In genomic region chr10:79658829-79659228, GRCm38 (mm10) we compare ENCODE assay signal across 13 mouse cellular contexts. TPM values are rescaled to one million over a fixed set of nuclear protein-coding genes. Genes with fewer than 3 reads are reported as not detected.
DNase-seq lines count a peak whose midpoint lies in the region; ATAC-seq and TF ChIP-seq lines count a peak whose summit lies in the region.
"Had no signal": no experiment of that assay in that cellular context is flagged by ENCODE, and none has a peak within 500 bp of the region (broad histone marks: within the 10 kb centered on the region; RNA-seq: fewer than 3 reads in every experiment).

No protein-coding gene starts in this region.

- peak; percentile 11; the same call in 1 of the 2 replicates for TF ChIP-seq CTCF in left cerebral cortex, adult 2 months (IDR thresholded peaks at IDR 0.05)
- peak; percentile 48 for TF ChIP-seq CTCF in E14TG2a.4 (conservative IDR thresholded peaks at IDR 0.05; ENCODE audit: low read length)

- 11% methylated on average over 4 of the region's 4 CpGs for WGBS in liver, embryonic 15.5 days (ENCODE audit: insufficient replicate concordance)

- peaks cover 16% of the 10 kb centered on the region; the same call in 1 of the 2 replicates for H3K27me3 ChIP-seq in E14TG2a.4 (ENCODE audit: insufficient read depth, low read length)
- peaks cover 20% of the 10 kb centered on the region; the same call in 1 of the 2 replicates for H3K27me3 ChIP-seq in liver, embryonic 15.5 days
- H3K27me3 ChIP-seq: hindbrain, embryonic 15.5 days had no signal

- H3K4me2 ChIP-seq in liver, embryonic 15.5 days: no peak overlapping the region
- H3K4me2 ChIP-seq: hindbrain, embryonic 15.5 days; limb, embryonic 12.5 days had no signal

- H3K9me3 ChIP-seq in E14TG2a.4 (ENCODE audit: low read length): no peaks in the 10 kb centered on the region
- no peaks in the 10 kb centered on the region for H3K9me3 ChIP-seq in liver, embryonic 15.5 days (replicated peaks)
- H3K9me3 ChIP-seq: hindbrain, embryonic 15.5 days; limb, embryonic 12.5 days had no signal

- no peak overlapping the region for H3K4me3 ChIP-seq in left cerebral cortex, adult 2 months
- H3K4me3 ChIP-seq in E14TG2a.4 (replicated peaks; ENCODE audit: low read length): no peak overlapping the region
- H3K4me3 ChIP-seq in liver, embryonic 15.5 days (replicated peaks): no peak overlapping the region
- H3K4me3 ChIP-seq: hindbrain, embryonic 15.5 days; limb, embryonic 12.5 days; myocyte had no signal

- no peak overlapping the region for H3K27ac ChIP-seq in left cerebral cortex, adult 2 months
- no peak overlapping the region for H3K27ac ChIP-seq in liver, embryonic 15.5 days (replicated peaks)
- H3K27ac ChIP-seq: hindbrain, embryonic 15.5 days; limb, embryonic 12.5 days had no signal

- no peak overlapping the region for H3K9ac ChIP-seq in liver, embryonic 15.5 days
- H3K9ac ChIP-seq: hindbrain, embryonic 15.5 days; limb, embryonic 12.5 days had no signal

- peak; percentile 35; the same call in 1 of the 2 replicates for ATAC-seq in liver, embryonic 15.5 days (ENCODE audit: insufficient read depth)

- intact Hi-C loops in left cerebral cortex, adult 2 months (cut with DNase I): no loop called here
- intact Hi-C loops in left cerebral cortex, postnatal 4 days (cut with DNase I): no loop called here

- peaks cover 40% of the 10 kb centered on the region for H3K4me1 ChIP-seq in E14TG2a.4 (replicated peaks; ENCODE audit: low read depth, low read length)
- H3K4me1 ChIP-seq in liver, embryonic 15.5 days (replicated peaks): peaks cover 6% of the 10 kb centered on the region; the same call in 1 of the 2 replicates

- no peak for DNase-seq in left cerebral cortex, adult 2 months (ENCODE audit: extremely low spot score in 1 of 2, low spot score in 2 of 2)
- no peak for DNase-seq in left cerebral cortex, postnatal 4 days
- peak; percentile 71 for DNase-seq in ZHBTc4 (ENCODE audit: low read depth, low spot score)
- DNase-seq in cerebellum, adult 9-10 months: no peak
- DNase-seq in adrenal gland, postnatal 10 days: no peak
- DNase-seq in right cerebral cortex, adult 2 months (ENCODE audit: low spot score in 2 of 2): no peak
- DNase-seq: cerebellum, postnatal 25 days had no signal

- H3K36me3 ChIP-seq in E14TG2a.4 (ENCODE audit: insufficient read depth, low read length): no peaks in the 10 kb centered on the region
- H3K36me3 ChIP-seq in liver, embryonic 15.5 days (replicated peaks): no peaks in the 10 kb centered on the region
- H3K36me3 ChIP-seq: hindbrain, embryonic 15.5 days; limb, embryonic 12.5 days had no signal

RNA-seq across cellular contexts. Expression of gene Madcam1, which starts 5.5 kb away (rescaled TPM):
- total RNA-seq in left cerebral cortex, adult 2 months (2021): not detected
- total RNA-seq in left cerebral cortex, postnatal 4 days (2021): under 1 TPM; 0.72 to 0.84 TPM
- polyA plus RNA-seq in liver, embryonic 15.5 days (2015; fragmentation: Nextera tagmentation; extraction: Ambion mirVana): 0.26 TPM in 1 of 2 replicates, not detected in the other
- 1 to 10 TPM; 3.1 to 4.0 TPM for total RNA-seq in adrenal gland, postnatal 10 days (2021)
- polyA plus RNA-seq: myocyte had no signal

RNA-seq across cellular contexts. Expression of gene Tpgs1, which starts 10.3 kb away (rescaled TPM):
- 10 to 100 TPM; 79.3 to 80.6 TPM for total RNA-seq in left cerebral cortex, adult 2 months (2021)
- 10 to 100 TPM; 57.0 to 59.9 TPM for total RNA-seq in left cerebral cortex, postnatal 4 days (2021)
- polyA plus RNA-seq in liver, embryonic 15.5 days (2015; fragmentation: Nextera tagmentation; extraction: Ambion mirVana): 21.4 and 23.1 TPM in 2 replicates
- total RNA-seq in adrenal gland, postnatal 10 days (2021): 10 to 100 TPM; 26.2 to 27.0 TPM

RNA-seq across cellular contexts. Expression of gene Odf3l2, which starts 13.3 kb away (rescaled TPM):
- total RNA-seq in left cerebral cortex, adult 2 months (2021): under 1 TPM in 1 of 2 experiments, not detected in 1; 0.27 TPM
- total RNA-seq in left cerebral cortex, postnatal 4 days (2021): under 1 TPM; 0.38 to 0.40 TPM
- not detected in 2 replicates for polyA plus RNA-seq in liver, embryonic 15.5 days (2015; fragmentation: Nextera tagmentation; extraction: Ambion mirVana)
- total RNA-seq in adrenal gland, postnatal 10 days (2021): not detected
- polyA plus RNA-seq: limb, embryonic 12.5 days; myocyte; small intestine, adult 2 months had no signal

RNA-seq across cellular contexts. Expression of gene Shc2, which starts 21.1 kb away (rescaled TPM):
- 10 to 100 TPM; 47.8 to 48.1 TPM for total RNA-seq in left cerebral cortex, adult 2 months (2021)
- total RNA-seq in left cerebral cortex, postnatal 4 days (2021): 10 to 100 TPM; 46.0 to 49.8 TPM
- polyA plus RNA-seq in liver, embryonic 15.5 days (2015; fragmentation: Nextera tagmentation; extraction: Ambion mirVana): 0.08 and 0.10 TPM in 2 replicates
- total RNA-seq in adrenal gland, postnatal 10 days (2021): 1 to 10 TPM; 5.6 to 8.4 TPM

RNA-seq across cellular contexts. Expression of gene Cdc34, which starts 23.2 kb away (rescaled TPM):
- total RNA-seq in left cerebral cortex, adult 2 months (2021): 10 to 100 TPM; 80.7 to 84.8 TPM
- total RNA-seq in left cerebral cortex, postnatal 4 days (2021): 10 to 100 TPM; 59.6 to 61.5 TPM
- 105 and 107 TPM in 2 replicates for polyA plus RNA-seq in liver, embryonic 15.5 days (2015; fragmentation: Nextera tagmentation; extraction: Ambion mirVana)
- 10 to 100 TPM; 90.2 to 96.7 TPM for total RNA-seq in adrenal gland, postnatal 10 days (2021)
